ENCODE assay signal across 8 mouse cellular contexts in genomic region chr12:113098530-113099151, GRCm38 (mm10). TPM values are rescaled to one million over a fixed set of nuclear protein-coding genes. Genes with fewer than 3 reads are reported as not detected.
DNase-seq lines count a peak whose midpoint lies in the region; ATAC-seq and TF ChIP-seq lines count a peak whose summit lies in the region.

No protein-coding gene starts in this region.

- peak; percentile 4; the same call in 1 of the 2 replicates for ATAC-seq in lung, embryonic 14.5 days (ENCODE audit: insufficient read depth)
- peak; percentile 28; the same call in 1 of the 2 replicates for ATAC-seq in forebrain, embryonic 12.5 days (ENCODE audit: low FRiP score)
- peak; percentile 23; the same call in 1 of the 2 replicates for ATAC-seq in kidney, embryonic 15.5 days (replicated peaks; ENCODE audit: low FRiP score)
- peak; percentile 31 for ATAC-seq in midbrain, embryonic 11.5 days (ENCODE audit: low FRiP score)
- ATAC-seq in megakaryocyte progenitor cell, adult 5-6 weeks (replicated peaks; ENCODE audit: poor library complexity): no peak

- H3K4me3 ChIP-seq in lung, embryonic 14.5 days (ENCODE audit: low read depth, low read length): peak overlapping the region; percentile 96
- H3K4me3 ChIP-seq in forebrain, embryonic 12.5 days (replicated peaks): peak overlapping the region; percentile 99
- H3K4me3 ChIP-seq in kidney, embryonic 15.5 days (replicated peaks): peak overlapping the region; percentile 92
- H3K4me3 ChIP-seq in midbrain, embryonic 11.5 days (ENCODE audit: low read depth, low read length): peak overlapping the region; percentile 99

- peak; percentile 27 for DNase-seq in lung, embryonic 14.5 days
- DNase-seq in lung, adult 18-20 months: no peak
- peak; percentile 62 for DNase-seq in adrenal gland, postnatal 14 days
- DNase-seq in midbrain, embryonic 11.5 days (ENCODE audit: low spot score, missing footprints): peak; percentile 94
- no peak for DNase-seq in yolk sac, embryonic 10.5 days (ENCODE audit: low spot score)

- H3K4me2 ChIP-seq in lung, embryonic 14.5 days: peak overlapping the region; percentile 90
- peak overlapping the region; percentile 92 for H3K4me2 ChIP-seq in forebrain, embryonic 12.5 days
- peak overlapping the region; percentile 81 for H3K4me2 ChIP-seq in kidney, embryonic 15.5 days
- peak overlapping the region; percentile 95 for H3K4me2 ChIP-seq in midbrain, embryonic 11.5 days

- under 1% methylated on average over 39 of the region's 60 CpGs for WGBS in lung, embryonic 14.5 days
- WGBS in forebrain, embryonic 12.5 days: under 1% methylated on average over 47 of the region's 60 CpGs
- WGBS in kidney, embryonic 15.5 days: 0% methylated on average over 40 of the region's 60 CpGs
- under 1% methylated on average over 54 of the region's 60 CpGs for WGBS in midbrain, embryonic 11.5 days

- peak overlapping the region; percentile 86 for H3K27ac ChIP-seq in lung, embryonic 14.5 days (ENCODE audit: low read depth)
- H3K27ac ChIP-seq in forebrain, embryonic 12.5 days: peak overlapping the region; percentile 87
- H3K27ac ChIP-seq in kidney, embryonic 15.5 days: peak overlapping the region; percentile 80
- peak overlapping the region; percentile 65 for H3K27ac ChIP-seq in midbrain, embryonic 11.5 days (ENCODE audit: low read depth, low read length)

- no peak for TF ChIP-seq CTCF in lung, embryonic 14.5 days (IDR thresholded peaks at IDR 0.05; ENCODE audit: low read depth)

- peaks cover 7% of the 10 kb centered on the region for H3K4me1 ChIP-seq in lung, embryonic 14.5 days (ENCODE audit: insufficient read depth)
- H3K4me1 ChIP-seq in forebrain, embryonic 12.5 days: peaks cover 41% of the 10 kb centered on the region
- peaks cover 50% of the 10 kb centered on the region for H3K4me1 ChIP-seq in kidney, embryonic 15.5 days
- peaks cover 27% of the 10 kb centered on the region for H3K4me1 ChIP-seq in midbrain, embryonic 11.5 days (ENCODE audit: control insufficient read depth, insufficient read depth, low read length)

- H3K9me3 ChIP-seq in lung, embryonic 14.5 days (ENCODE audit: low read depth, low read length): no peaks in the 10 kb centered on the region
- H3K9me3 ChIP-seq in forebrain, embryonic 12.5 days: no peaks in the 10 kb centered on the region
- H3K9me3 ChIP-seq in kidney, embryonic 15.5 days (replicated peaks): no peaks in the 10 kb centered on the region
- no peaks in the 10 kb centered on the region for H3K9me3 ChIP-seq in midbrain, embryonic 11.5 days (ENCODE audit: control insufficient read depth, low read length)

- H3K9ac ChIP-seq in lung, embryonic 14.5 days: peak overlapping the region; percentile 100
- H3K9ac ChIP-seq in forebrain, embryonic 12.5 days: peak overlapping the region; percentile 100
- peak overlapping the region; percentile 100 for H3K9ac ChIP-seq in kidney, embryonic 15.5 days
- peak overlapping the region; percentile 100 for H3K9ac ChIP-seq in midbrain, embryonic 11.5 days (ENCODE audit: low read length)

- peaks cover 11% of the 10 kb centered on the region for H3K36me3 ChIP-seq in lung, embryonic 14.5 days (ENCODE audit: insufficient read depth)
- no peaks in the 10 kb centered on the region; the same call in 1 of the 2 replicates for H3K36me3 ChIP-seq in forebrain, embryonic 12.5 days (replicated peaks)
- H3K36me3 ChIP-seq in kidney, embryonic 15.5 days: peaks cover 6% of the 10 kb centered on the region; the same call in 1 of the 2 replicates
- H3K36me3 ChIP-seq in midbrain, embryonic 11.5 days (ENCODE audit: control insufficient read depth, insufficient read depth, low read length): no peaks in the 10 kb centered on the region

- no peaks in the 10 kb centered on the region for H3K27me3 ChIP-seq in lung, embryonic 14.5 days (ENCODE audit: insufficient read depth, low read length)
- no peaks in the 10 kb centered on the region for H3K27me3 ChIP-seq in forebrain, embryonic 12.5 days
- H3K27me3 ChIP-seq in kidney, embryonic 15.5 days: no peaks in the 10 kb centered on the region
- H3K27me3 ChIP-seq in midbrain, embryonic 11.5 days (ENCODE audit: control insufficient read depth, insufficient read depth, low read length): no peaks in the 10 kb centered on the region

RNA-seq across cellular contexts. Expression of gene Mta1, which starts 0.6 kb away (rescaled TPM):
- polyA plus RNA-seq in lung, embryonic 14.5 days (2014; fragmentation: Nextera tagmentation; extraction: Ambion mirVana): 22.8 and 24.1 TPM in 2 replicates
- total RNA-seq in adrenal gland, postnatal 14 days (2021): 83.7 and 94.0 TPM in 2 replicates
- polyA plus RNA-seq in forebrain, embryonic 12.5 days (2016; fragmentation: Nextera tagmentation; extraction: Ambion mirVana): 22.2 and 22.7 TPM in 2 replicates
- polyA plus RNA-seq in kidney, embryonic 15.5 days (2015; fragmentation: Nextera tagmentation; extraction: Ambion mirVana): 16.0 and 16.3 TPM in 2 replicates
- 19.2 and 21.4 TPM in 2 replicates for polyA plus RNA-seq in midbrain, embryonic 11.5 days (2014; fragmentation: Nextera tagmentation; extraction: Ambion mirVana)
- total RNA-seq in megakaryocyte progenitor cell, adult 5-6 weeks (2015): 61.2 and 66.3 TPM in 2 replicates
- total RNA-seq in megakaryocyte progenitor cell, adult 5-6 weeks (2017): 32.4 TPM in 2 replicates

RNA-seq across cellular contexts. Expression of gene Tex22, which starts 24.3 kb away (rescaled TPM):
- polyA plus RNA-seq in lung, embryonic 14.5 days (2014; fragmentation: Nextera tagmentation; extraction: Ambion mirVana): not detected in 2 replicates
- total RNA-seq in adrenal gland, postnatal 14 days (2021): 0.37 and 0.49 TPM in 2 replicates
- 0.26 TPM in 1 of 2 replicates, not detected in the other for polyA plus RNA-seq in forebrain, embryonic 12.5 days (2016; fragmentation: Nextera tagmentation; extraction: Ambion mirVana)
- 0.80 TPM in 1 of 2 replicates, not detected in the other for polyA plus RNA-seq in kidney, embryonic 15.5 days (2015; fragmentation: Nextera tagmentation; extraction: Ambion mirVana)
- polyA plus RNA-seq in midbrain, embryonic 11.5 days (2014; fragmentation: Nextera tagmentation; extraction: Ambion mirVana): not detected in 2 replicates
- 0.27 TPM in 1 of 2 replicates, not detected in the other for total RNA-seq in megakaryocyte progenitor cell, adult 5-6 weeks (2015)
- 0.17 TPM in 1 of 2 replicates, not detected in the other for total RNA-seq in megakaryocyte progenitor cell, adult 5-6 weeks (2017)

RNA-seq across cellular contexts. Expression of gene Crip2, which starts 41.4 kb away (rescaled TPM):
- polyA plus RNA-seq in lung, embryonic 14.5 days (2014; fragmentation: Nextera tagmentation; extraction: Ambion mirVana): 266 and 273 TPM in 2 replicates
- 152 and 174 TPM in 2 replicates for total RNA-seq in adrenal gland, postnatal 14 days (2021)
- 223 and 227 TPM in 2 replicates for polyA plus RNA-seq in forebrain, embryonic 12.5 days (2016; fragmentation: Nextera tagmentation; extraction: Ambion mirVana)
- polyA plus RNA-seq in kidney, embryonic 15.5 days (2015; fragmentation: Nextera tagmentation; extraction: Ambion mirVana): 203 and 210 TPM in 2 replicates
- 226 and 247 TPM in 2 replicates for polyA plus RNA-seq in midbrain, embryonic 11.5 days (2014; fragmentation: Nextera tagmentation; extraction: Ambion mirVana)
- total RNA-seq in megakaryocyte progenitor cell, adult 5-6 weeks (2015): 0.77 and 1.1 TPM in 2 replicates
- total RNA-seq in megakaryocyte progenitor cell, adult 5-6 weeks (2017): 0.57 and 1.2 TPM in 2 replicates

RNA-seq across cellular contexts. Expression of gene Crip1, which starts 47.5 kb away (rescaled TPM):
- polyA plus RNA-seq in lung, embryonic 14.5 days (2014; fragmentation: Nextera tagmentation; extraction: Ambion mirVana): 237 and 267 TPM in 2 replicates
- 79.4 and 132 TPM in 2 replicates for total RNA-seq in adrenal gland, postnatal 14 days (2021)
- polyA plus RNA-seq in forebrain, embryonic 12.5 days (2016; fragmentation: Nextera tagmentation; extraction: Ambion mirVana): 48.5 and 62.0 TPM in 2 replicates
- 309 and 310 TPM in 2 replicates for polyA plus RNA-seq in kidney, embryonic 15.5 days (2015; fragmentation: Nextera tagmentation; extraction: Ambion mirVana)
- polyA plus RNA-seq in midbrain, embryonic 11.5 days (2014; fragmentation: Nextera tagmentation; extraction: Ambion mirVana): 87.1 and 95.7 TPM in 2 replicates
- 139 and 158 TPM in 2 replicates for total RNA-seq in megakaryocyte progenitor cell, adult 5-6 weeks (2015)
- 126 and 150 TPM in 2 replicates for total RNA-seq in megakaryocyte progenitor cell, adult 5-6 weeks (2017)

RNA-seq across cellular contexts. Expression of gene Tedc1, which starts 57.6 kb away (rescaled TPM):
- polyA plus RNA-seq in lung, embryonic 14.5 days (2014; fragmentation: Nextera tagmentation; extraction: Ambion mirVana): 35.1 and 35.4 TPM in 2 replicates
- total RNA-seq in adrenal gland, postnatal 14 days (2021): 3.1 and 3.7 TPM in 2 replicates
- 48.3 and 49.6 TPM in 2 replicates for polyA plus RNA-seq in forebrain, embryonic 12.5 days (2016; fragmentation: Nextera tagmentation; extraction: Ambion mirVana)
- polyA plus RNA-seq in kidney, embryonic 15.5 days (2015; fragmentation: Nextera tagmentation; extraction: Ambion mirVana): 40.2 and 42.0 TPM in 2 replicates
- polyA plus RNA-seq in midbrain, embryonic 11.5 days (2014; fragmentation: Nextera tagmentation; extraction: Ambion mirVana): 25.6 and 31.5 TPM in 2 replicates
- total RNA-seq in megakaryocyte progenitor cell, adult 5-6 weeks (2015): 5.2 and 5.3 TPM in 2 replicates
- total RNA-seq in megakaryocyte progenitor cell, adult 5-6 weeks (2017): 14.6 and 17.8 TPM in 2 replicates

Comparison
In these comparisons a context has a peak if more than half of its experiments do, and no peak if none do; other contexts are left out.
1. DNase-seq: peak in lung, embryonic 14.5 days (single experiment), adrenal gland, postnatal 14 days (single experiment) and midbrain, embryonic 11.5 days (single experiment); none in lung, adult 18-20 months (0 of 2) and yolk sac, embryonic 10.5 days (single experiment).
2. Peak in every context shown above with its lines, with median percentiles within 50 percentile points of each other: H3K27ac ChIP-seq, H3K4me2 ChIP-seq, H3K4me3 ChIP-seq and H3K9ac ChIP-seq.